Mouse (Mus musculus): ENCODE results near the gene Olfr1246. TPM values are rescaled to one million over a fixed set of nuclear protein-coding genes. Genes with fewer than 3 reads are reported as not detected.
"Not testable (repeated sequence)": the region's sequence is repeated elsewhere in the genome, so short reads cannot be mapped to it uniquely, and the experiment has no call there.

Gene Olfr1246
- not detected in 2 replicates for polyA plus RNA-seq (2012; rRNA removed)

- TF ChIP-seq POLR2A (IDR thresholded peaks at IDR 0.05; ENCODE audit: control insufficient read depth, low read depth, low read length), result no peak
- H3K4me3 ChIP-seq (ENCODE audit: control insufficient read depth, low read depth, low read length), result no peak within 1 kb of the TSS
- H3K36me3 ChIP-seq (ENCODE audit: control insufficient read depth, insufficient read depth, low read length), result no peaks in the 10 kb centered on the region
- no peaks in the 10 kb centered on the region for H3K4me1 ChIP-seq (ENCODE audit: control insufficient read depth, insufficient read depth, low read length)
- H3K27me3 ChIP-seq (ENCODE audit: control insufficient read depth, insufficient read depth, low read length), result no peaks in the 10 kb centered on the region
- H3K27ac ChIP-seq (ENCODE audit: control insufficient read depth, insufficient read depth, low read depth, low read length), result no peak within 1 kb of the TSS
These were observed at the start of gene Olfr1246 for GRCm38 (mm10) chr2:89593057-89593456. TSS of gene Olfr1246 (minus strand) at chr2:89593157.

- TF ChIP-seq POLR2A (IDR thresholded peaks at IDR 0.05; ENCODE audit: control insufficient read depth, low read depth, low read length) (no peak), CTCF (IDR thresholded peaks at IDR 0.05; ENCODE audit: control insufficient read depth, insufficient read depth, insufficient replicate concordance, low read depth, low read length) (no peak)
- H3K27me3 ChIP-seq (ENCODE audit: control insufficient read depth, insufficient read depth, low read length), result no peaks in the 10 kb centered on the region
These were observed 41.9 kb upstream of the Olfr1246 start, which contains the start of gene Olfr1249 for GRCm38 (mm10) chr2:89634883-89635282. TSS of gene Olfr1249 (minus strand) at chr2:89634983.

GRCm38 (mm10) chr2:89618145-89618544 lies 25.2 kb upstream of the Olfr1246 start, which contains the start of gene Olfr1248:
TSS of gene Olfr1248 (minus strand) at chr2:89618245.
- not testable (repeated sequence) for H3K4me3 ChIP-seq (ENCODE audit: control insufficient read depth, low read depth, low read length); H3K36me3 ChIP-seq (ENCODE audit: control insufficient read depth, insufficient read depth, low read length); H3K27me3 ChIP-seq (ENCODE audit: control insufficient read depth, insufficient read depth, low read length)

More at GRCm38 (mm10) chr2:89634883-89635282, 41.9 kb upstream of the Olfr1246 start, which contains the start of gene Olfr1249:
- Histone ChIP-seq H3K4me3 (ENCODE audit: control insufficient read depth, low read depth, low read length) (no peak within 1 kb of the TSS), H3K4me1 (ENCODE audit: control insufficient read depth, insufficient read depth, low read length) (no peaks in the 10 kb centered on the region), H3K27ac (ENCODE audit: control insufficient read depth, insufficient read depth, low read depth, low read length) (no peak within 1 kb of the TSS), H3K36me3 (ENCODE audit: control insufficient read depth, insufficient read depth, low read length) (no peaks in the 10 kb centered on the region)

GRCm38 (mm10) chr2:89614030-89614429 lies 21.1 kb upstream of the Olfr1246 start, which contains the start of gene Olfr1247:
TSS of gene Olfr1247 (minus strand) at chr2:89614130.
- H3K27me3 ChIP-seq (ENCODE audit: control insufficient read depth, insufficient read depth, low read length), result no peaks in the 10 kb centered on the region
- no peak within 1 kb of the TSS for H3K4me3 ChIP-seq (ENCODE audit: control insufficient read depth, low read depth, low read length)
- TF ChIP-seq CTCF (IDR thresholded peaks at IDR 0.05; ENCODE audit: control insufficient read depth, insufficient read depth, insufficient replicate concordance, low read depth, low read length) (no peak), POLR2A (IDR thresholded peaks at IDR 0.05; ENCODE audit: control insufficient read depth, low read depth, low read length) (no peak)
- no peaks in the 10 kb centered on the region for H3K36me3 ChIP-seq (ENCODE audit: control insufficient read depth, insufficient read depth, low read length)
- H3K27ac ChIP-seq (ENCODE audit: control insufficient read depth, insufficient read depth, low read depth, low read length), result no peak within 1 kb of the TSS
- H3K4me1 ChIP-seq (ENCODE audit: control insufficient read depth, insufficient read depth, low read length), result no peaks in the 10 kb centered on the region

More at GRCm38 (mm10) chr2:89618145-89618544, 25.2 kb upstream of the Olfr1246 start, which contains the start of gene Olfr1248:
- H3K4me1 ChIP-seq (ENCODE audit: control insufficient read depth, insufficient read depth, low read length); H3K27ac ChIP-seq (ENCODE audit: control insufficient read depth, insufficient read depth, low read depth, low read length): not testable (repeated sequence)

GRCm38 (mm10) chr2:89578347-89578746 lies 14.6 kb downstream of the Olfr1246 start, which contains the start of gene Olfr1245:
TSS of gene Olfr1245 (minus strand) at chr2:89578447.
- no peak within 1 kb of the TSS for H3K4me3 ChIP-seq (ENCODE audit: control insufficient read depth, low read depth, low read length)
- TF ChIP-seq CTCF (IDR thresholded peaks at IDR 0.05; ENCODE audit: control insufficient read depth, insufficient read depth, insufficient replicate concordance, low read depth, low read length), result no peak
- no peak for TF ChIP-seq POLR2A (IDR thresholded peaks at IDR 0.05; ENCODE audit: control insufficient read depth, low read depth, low read length)
- H3K36me3 ChIP-seq (ENCODE audit: control insufficient read depth, insufficient read depth, low read length), result no peaks in the 10 kb centered on the region
- no peak within 1 kb of the TSS for H3K27ac ChIP-seq (ENCODE audit: control insufficient read depth, insufficient read depth, low read depth, low read length)
- no peaks in the 10 kb centered on the region for H3K4me1 ChIP-seq (ENCODE audit: control insufficient read depth, insufficient read depth, low read length)
- no peaks in the 10 kb centered on the region for H3K27me3 ChIP-seq (ENCODE audit: control insufficient read depth, insufficient read depth, low read length)

GRCm38 (mm10) chr2:89562706-89563105 lies 30.3 kb downstream of the Olfr1246 start:
- not testable (repeated sequence) for H3K36me3 ChIP-seq (ENCODE audit: control insufficient read depth, insufficient read depth, low read length); H3K27ac ChIP-seq (ENCODE audit: control insufficient read depth, insufficient read depth, low read depth, low read length); H3K27me3 ChIP-seq (ENCODE audit: control insufficient read depth, insufficient read depth, low read length); H3K4me1 ChIP-seq (ENCODE audit: control insufficient read depth, insufficient read depth, low read length); H3K4me3 ChIP-seq (ENCODE audit: control insufficient read depth, low read depth, low read length)

- no peak for TF ChIP-seq POLR2A (IDR thresholded peaks at IDR 0.05; ENCODE audit: control insufficient read depth, low read depth, low read length)
- TF ChIP-seq CTCF (IDR thresholded peaks at IDR 0.05; ENCODE audit: control insufficient read depth, insufficient read depth, insufficient replicate concordance, low read depth, low read length), result no peak
- H3K27ac ChIP-seq (ENCODE audit: control insufficient read depth, insufficient read depth, low read depth, low read length), result no peak overlapping the region
- H3K4me1 ChIP-seq (ENCODE audit: control insufficient read depth, insufficient read depth, low read length), result no peaks in the 10 kb centered on the region
- H3K27me3 ChIP-seq (ENCODE audit: control insufficient read depth, insufficient read depth, low read length), result no peaks in the 10 kb centered on the region
- no peaks in the 10 kb centered on the region for H3K36me3 ChIP-seq (ENCODE audit: control insufficient read depth, insufficient read depth, low read length)
- H3K4me3 ChIP-seq (ENCODE audit: control insufficient read depth, low read depth, low read length), result no peak overlapping the region
These were observed 48.4 kb downstream of the Olfr1246 start for GRCm38 (mm10) chr2:89544516-89544915.

GRCm38 (mm10) chr2:89539923-89540322 lies 53.0 kb downstream of the Olfr1246 start:
- TF ChIP-seq CTCF (IDR thresholded peaks at IDR 0.05; ENCODE audit: control insufficient read depth, insufficient read depth, insufficient replicate concordance, low read depth, low read length) (no peak), POLR2A (IDR thresholded peaks at IDR 0.05; ENCODE audit: control insufficient read depth, low read depth, low read length) (no peak)

More at GRCm38 (mm10) chr2:89539923-89540322, 53.0 kb downstream of the Olfr1246 start:
- Histone ChIP-seq H3K4me3 (ENCODE audit: control insufficient read depth, low read depth, low read length) (no peak overlapping the region), H3K36me3 (ENCODE audit: control insufficient read depth, insufficient read depth, low read length) (no peaks in the 10 kb centered on the region), H3K27me3 (ENCODE audit: control insufficient read depth, insufficient read depth, low read length) (no peaks in the 10 kb centered on the region), H3K27ac (ENCODE audit: control insufficient read depth, insufficient read depth, low read depth, low read length) (no peak overlapping the region), H3K4me1 (ENCODE audit: control insufficient read depth, insufficient read depth, low read length) (no peaks in the 10 kb centered on the region)

Other genes with a start within 250 kb of the Olfr1246 start
- not detected in 2 replicates for gene Olfr1234, start 228.3 kb downstream of the Olfr1246 start, polyA plus RNA-seq (2012; rRNA removed)
- not detected in 2 replicates for gene Olfr1238, start 183.5 kb downstream of the Olfr1246 start, polyA plus RNA-seq (2012; rRNA removed)
- not detected in 2 replicates for gene Olfr1239, start 172.8 kb downstream of the Olfr1246 start, polyA plus RNA-seq (2012; rRNA removed)
- not detected in 2 replicates for gene Olfr1240, start 150.2 kb downstream of the Olfr1246 start, polyA plus RNA-seq (2012; rRNA removed)
- gene Olfr1241, start 106.0 kb downstream of the Olfr1246 start, polyA plus RNA-seq (2012; rRNA removed), result not detected in 2 replicates
- gene Olfr1242, start 94.8 kb downstream of the Olfr1246 start, polyA plus RNA-seq (2012; rRNA removed), result not detected in 2 replicates
- not detected in 2 replicates for gene Olfr1243, start 61.7 kb downstream of the Olfr1246 start, polyA plus RNA-seq (2012; rRNA removed)
- gene Olfr1245, start 14.7 kb downstream of the Olfr1246 start, polyA plus RNA-seq (2012; rRNA removed), result not detected in 2 replicates
- not detected in 2 replicates for gene Olfr1247, start 21.0 kb upstream of the Olfr1246 start, polyA plus RNA-seq (2012; rRNA removed)
- gene Olfr1248, start 25.1 kb upstream of the Olfr1246 start, polyA plus RNA-seq (2012; rRNA removed), result not detected in 2 replicates
- not detected in 2 replicates for gene Olfr1249, start 41.8 kb upstream of the Olfr1246 start, polyA plus RNA-seq (2012; rRNA removed)
- gene Olfr1250, start 68.3 kb upstream of the Olfr1246 start, polyA plus RNA-seq (2012; rRNA removed), result not detected in 2 replicates
- 0.22 TPM in 1 of 2 replicates, not detected in the other for gene Olfr1251, start 78.8 kb upstream of the Olfr1246 start, polyA plus RNA-seq (2012; rRNA removed)
- gene Olfr1252, start 131.9 kb upstream of the Olfr1246 start, polyA plus RNA-seq (2012; rRNA removed), result not detected in 2 replicates
- not detected in 2 replicates for gene Olfr1253, start 163.9 kb upstream of the Olfr1246 start, polyA plus RNA-seq (2012; rRNA removed)
- not detected in 2 replicates for gene Olfr1254, start 200.5 kb upstream of the Olfr1246 start, polyA plus RNA-seq (2012; rRNA removed)
- not detected in 2 replicates for gene Olfr1255, start 218.9 kb upstream of the Olfr1246 start, polyA plus RNA-seq (2012; rRNA removed)
- not detected in 2 replicates for gene Olfr1256, start 248.4 kb upstream of the Olfr1246 start, polyA plus RNA-seq (2012; rRNA removed)

Measured in testis, adult 2 months (tissue).